Mouse (Mus musculus) CD4-positive, CD25-positive, alpha-beta regulatory T cell (primary cell): ENCODE measurements around the gene Nampt. TPM values are rescaled to one million over a fixed set of nuclear protein-coding genes. Genes with fewer than 3 reads are reported as not detected.

ENCODE experiments used
- polyA plus RNA-seq: library from polyadenylated mRNA; unstranded; fragments of 100-300 nt; shearing (Covaris generic); gene quantifications from one replicate; pipeline ENCODE4 v1.2.1, GENCODE M21; 2017

The Nampt gene
- polyA plus RNA-seq, result 32.6 TPM

DNA sequence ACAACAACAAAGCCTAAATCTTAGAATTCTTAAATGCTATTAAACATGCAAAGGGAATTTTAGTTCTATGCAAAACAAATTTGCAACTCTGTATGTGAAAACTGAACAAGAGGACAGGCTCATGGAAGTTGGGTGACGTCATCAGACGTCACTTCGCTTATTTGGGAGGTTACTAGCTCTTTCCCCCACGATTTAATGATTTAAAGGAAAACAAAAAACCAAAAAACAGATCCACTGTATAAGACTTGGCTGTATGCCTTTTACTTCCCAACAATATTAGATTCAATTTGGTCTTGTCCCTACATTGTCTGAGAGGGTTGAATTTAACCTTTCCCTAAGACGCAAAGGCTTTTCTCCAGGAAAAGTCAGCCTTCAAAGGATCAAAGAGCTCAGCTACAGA lies at the start of gene Nampt:
Gene Nampt (plus strand): TSS at position 130 of the 400 bp plus-strand sequence.

Other genes with a start within 250 kb of the Nampt start
- 77.2 TPM for gene Sypl, start 134.3 kb downstream of the Nampt start, polyA plus RNA-seq